Mouse (Mus musculus): ENCODE measurements at regions not wholly inside any gene's neighbourhood (a gene's known extent, or its start where the extent isn't known, plus 50 kb on each side); places are given as distances from the start of the nearest gene placed in this dataset.

DNA sequence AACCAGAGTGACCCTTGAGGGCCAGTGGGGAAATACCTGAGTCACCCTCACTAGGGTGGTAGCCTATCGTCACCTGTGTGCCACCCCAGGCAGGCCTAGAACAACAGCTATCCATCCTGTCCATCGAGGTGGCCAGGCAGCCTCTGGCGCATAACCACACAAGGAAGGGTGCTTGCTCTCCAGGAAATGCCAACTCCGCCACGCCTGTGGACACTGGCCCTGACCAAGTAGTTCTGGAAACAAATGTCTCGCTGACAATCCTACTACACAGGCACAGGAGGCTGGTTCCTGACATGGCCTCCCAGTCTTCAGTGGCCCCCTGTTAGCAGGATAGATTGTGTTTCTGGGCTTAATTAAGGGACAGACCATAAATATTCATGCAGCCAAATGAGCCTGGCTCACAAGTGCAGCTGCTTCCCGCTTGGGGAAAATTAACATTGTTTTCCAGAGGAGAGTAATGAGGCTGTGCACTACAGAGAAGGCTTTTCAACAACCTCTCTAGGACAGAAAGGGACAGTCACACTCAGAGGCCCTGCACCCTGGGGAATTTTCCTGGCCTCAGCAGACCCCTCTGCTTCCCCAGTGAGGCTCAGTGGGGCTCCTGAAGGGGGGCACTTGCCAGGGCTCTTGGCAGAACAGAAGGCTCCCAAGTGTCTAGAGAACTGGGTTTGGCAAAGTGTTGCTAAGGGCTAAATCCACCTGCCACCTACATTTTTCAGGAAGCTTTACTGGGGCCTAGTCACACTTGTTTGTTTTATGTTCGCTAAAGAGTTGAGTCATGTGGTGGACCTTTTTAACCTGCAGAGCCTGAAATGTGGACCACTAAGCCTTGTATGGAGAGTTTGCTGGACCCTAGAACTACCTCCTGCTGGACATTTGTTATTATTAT is 143.2 kb upstream of the Gm12830 start:
- TF ChIP-seq FOSL1 (IDR thresholded peaks at IDR 0.05; ENCODE audit: insufficient read depth, low read length, poor library complexity, severe bottlenecking) (no peak), MAX (IDR thresholded peaks at IDR 0.05) (no peak), MYOG (IDR thresholded peaks at IDR 0.05; ENCODE audit: control insufficient read depth, extremely low read depth, insufficient read length) (no peak), CEBPB (IDR thresholded peaks at IDR 0.05; ENCODE audit: low read depth) (no peak), MYOD1 (IDR thresholded peaks at IDR 0.05; ENCODE audit: control insufficient read depth, insufficient read length, low read depth) (no peak), USF1 (IDR thresholded peaks at IDR 0.05; ENCODE audit: low read depth) (no peak), CTCF (IDR thresholded peaks at IDR 0.05; ENCODE audit: control insufficient read depth, insufficient read depth, insufficient read length) (no peak)
- no peaks in the 10 kb centered on the region for H3K79me2 ChIP-seq (ENCODE audit: control insufficient read depth, insufficient read depth)
- H3ac ChIP-seq (ENCODE audit: control insufficient read depth, insufficient read length, low read depth): no peak overlapping the region
- H3K27me3 ChIP-seq (ENCODE audit: control insufficient read depth, insufficient read depth, insufficient read length): peaks cover 12% of the 10 kb centered on the region
- H3K79me3 ChIP-seq (ENCODE audit: low read depth): no peaks in the 10 kb centered on the region
- H3K4me3 ChIP-seq (ENCODE audit: insufficient read depth, poor library complexity, severe bottlenecking): no peak overlapping the region
- H3K36me3 ChIP-seq (ENCODE audit: control insufficient read depth, insufficient read depth): no peaks in the 10 kb centered on the region

- no peak overlapping the region for H3K4me3 ChIP-seq (ENCODE audit: insufficient read depth, poor library complexity, severe bottlenecking)
- no peak overlapping the region for H3ac ChIP-seq (ENCODE audit: control insufficient read depth, insufficient read length, low read depth)
- no peaks in the 10 kb centered on the region for H3K79me2 ChIP-seq (ENCODE audit: control insufficient read depth, insufficient read depth)
- no peaks in the 10 kb centered on the region for H3K36me3 ChIP-seq (ENCODE audit: control insufficient read depth, insufficient read depth)
- H3K27me3 ChIP-seq (ENCODE audit: control insufficient read depth, insufficient read depth, insufficient read length): peaks cover 13% of the 10 kb centered on the region
- TF ChIP-seq USF1 (IDR thresholded peaks at IDR 0.05; ENCODE audit: low read depth) (no peak), MYOD1 (IDR thresholded peaks at IDR 0.05; ENCODE audit: control insufficient read depth, insufficient read length, low read depth) (no peak), MAX (IDR thresholded peaks at IDR 0.05) (no peak), CTCF (IDR thresholded peaks at IDR 0.05; ENCODE audit: control insufficient read depth, insufficient read depth, insufficient read length) (no peak), FOSL1 (IDR thresholded peaks at IDR 0.05; ENCODE audit: insufficient read depth, low read length, poor library complexity, severe bottlenecking) (no peak), CEBPB (IDR thresholded peaks at IDR 0.05; ENCODE audit: low read depth) (no peak), MYOG (IDR thresholded peaks at IDR 0.05; ENCODE audit: control insufficient read depth, extremely low read depth, insufficient read length) (no peak)
- H3K79me3 ChIP-seq (ENCODE audit: low read depth): no peaks in the 10 kb centered on the region
These were observed 141.2 kb upstream of the Gm12830 start for GRCm38 (mm10) chr4:114680360-114680759.

- TF ChIP-seq CEBPB (IDR thresholded peaks at IDR 0.05; ENCODE audit: low read depth): no peak
- TF ChIP-seq USF1 (IDR thresholded peaks at IDR 0.05; ENCODE audit: low read depth): no peak
- no peak for TF ChIP-seq CTCF (IDR thresholded peaks at IDR 0.05; ENCODE audit: control insufficient read depth, insufficient read depth, insufficient read length)
- TF ChIP-seq FOSL1 (IDR thresholded peaks at IDR 0.05; ENCODE audit: insufficient read depth, low read length, poor library complexity, severe bottlenecking): no peak
- TF ChIP-seq MAX (IDR thresholded peaks at IDR 0.05): no peak
- no peak for TF ChIP-seq MYOD1 (IDR thresholded peaks at IDR 0.05; ENCODE audit: control insufficient read depth, insufficient read length, low read depth)
- TF ChIP-seq MYOG (IDR thresholded peaks at IDR 0.05; ENCODE audit: control insufficient read depth, extremely low read depth, insufficient read length): no peak
- no peak overlapping the region for H3K4me3 ChIP-seq (ENCODE audit: insufficient read depth, poor library complexity, severe bottlenecking)
- H3K27me3 ChIP-seq (ENCODE audit: control insufficient read depth, insufficient read depth, insufficient read length): peaks cover 13% of the 10 kb centered on the region
- H3K79me2 ChIP-seq (ENCODE audit: control insufficient read depth, insufficient read depth): no peaks in the 10 kb centered on the region
- H3K36me3 ChIP-seq (ENCODE audit: control insufficient read depth, insufficient read depth): no peaks in the 10 kb centered on the region
- no peak overlapping the region for H3ac ChIP-seq (ENCODE audit: control insufficient read depth, insufficient read length, low read depth)
- H3K79me3 ChIP-seq (ENCODE audit: low read depth): no peaks in the 10 kb centered on the region
These were observed 138.6 kb upstream of the Gm12830 start for GRCm38 (mm10) chr4:114682955-114683354.

- Histone ChIP-seq H3K79me3 (ENCODE audit: low read depth) (no peaks in the 10 kb centered on the region), H3K27me3 (ENCODE audit: control insufficient read depth, insufficient read depth, insufficient read length) (peaks cover 13% of the 10 kb centered on the region), H3K4me3 (ENCODE audit: insufficient read depth, poor library complexity, severe bottlenecking) (no peak overlapping the region), H3K36me3 (ENCODE audit: control insufficient read depth, insufficient read depth) (no peaks in the 10 kb centered on the region), H3ac (ENCODE audit: control insufficient read depth, insufficient read length, low read depth) (no peak overlapping the region), H3K79me2 (ENCODE audit: control insufficient read depth, insufficient read depth) (no peaks in the 10 kb centered on the region)
- TF ChIP-seq FOSL1 (IDR thresholded peaks at IDR 0.05; ENCODE audit: insufficient read depth, low read length, poor library complexity, severe bottlenecking) (no peak), MYOG (IDR thresholded peaks at IDR 0.05; ENCODE audit: control insufficient read depth, extremely low read depth, insufficient read length) (no peak), MYOD1 (IDR thresholded peaks at IDR 0.05; ENCODE audit: control insufficient read depth, insufficient read length, low read depth) (no peak)
These were observed 137.8 kb upstream of the Gm12830 start for GRCm38 (mm10) chr4:114683696-114684095.

- Histone ChIP-seq H3ac (ENCODE audit: control insufficient read depth, insufficient read length, low read depth) (no peak overlapping the region), H3K4me3 (ENCODE audit: insufficient read depth, poor library complexity, severe bottlenecking) (no peak overlapping the region), H3K36me3 (ENCODE audit: control insufficient read depth, insufficient read depth) (no peaks in the 10 kb centered on the region), H3K79me2 (ENCODE audit: control insufficient read depth, insufficient read depth) (no peaks in the 10 kb centered on the region), H3K79me3 (ENCODE audit: low read depth) (no peaks in the 10 kb centered on the region), H3K27me3 (ENCODE audit: control insufficient read depth, insufficient read depth, insufficient read length) (peaks cover 9% of the 10 kb centered on the region)
- TF ChIP-seq USF1 (IDR thresholded peaks at IDR 0.05; ENCODE audit: low read depth) (no peak), MYOG (IDR thresholded peaks at IDR 0.05; ENCODE audit: control insufficient read depth, extremely low read depth, insufficient read length) (no peak), FOSL1 (IDR thresholded peaks at IDR 0.05; ENCODE audit: insufficient read depth, low read length, poor library complexity, severe bottlenecking) (no peak)
These were observed 136.6 kb upstream of the Gm12830 start for GRCm38 (mm10) chr4:114684844-114685382.

Data from C2C12 (cell line).